Mouse (Mus musculus): ENCODE results near the gene Unc5b. TPM values are rescaled to one million over a fixed set of nuclear protein-coding genes. Genes with fewer than 3 reads are reported as not detected.
A peak's percentile ranks its signal among the peaks of the same experiment; 100 is the strongest.

Unc5b gene
- polyA plus RNA-seq, 1 experiment from 2014 or later: 13.5 TPM

- Histone ChIP-seq H3K4me2 (no peak overlapping the region), H3K27ac (no peak overlapping the region), H3K4me3 (replicated peaks) (no peak overlapping the region), H3K27me3 (no peaks in the 10 kb centered on the region), H3K9ac (replicated peaks) (no peak overlapping the region), H3K36me3 (no peaks in the 10 kb centered on the region), H3K4me1 (replicated peaks) (peaks cover 92% of the 10 kb centered on the region), H3K9me3 (no peaks in the 10 kb centered on the region)
- 87% methylated on average over 11 of the region's 11 CpGs for WGBS
- no peak for ATAC-seq (ENCODE audit: insufficient number of reproducible peaks, insufficient read depth, low FRiP score, low TSS enrichment, low read depth)
Observed at GRCm38 (mm10) chr10:60820552-60820951, 10.8 kb downstream of the Unc5b start.

GRCm38 (mm10) chr10:60819654-60820192, 11.7 kb downstream of the Unc5b start:
- H3K9me3 ChIP-seq: no peaks in the 10 kb centered on the region
- 83% methylated on average over 12 of the region's 12 CpGs for WGBS
- no peak overlapping the region for H3K4me2 ChIP-seq
- H3K27me3 ChIP-seq: no peaks in the 10 kb centered on the region
- H3K4me1 ChIP-seq (replicated peaks): peaks cover 92% of the 10 kb centered on the region
- H3K4me3 ChIP-seq (replicated peaks): no peak overlapping the region
- H3K36me3 ChIP-seq: no peaks in the 10 kb centered on the region
- ATAC-seq (ENCODE audit: insufficient number of reproducible peaks, insufficient read depth, low FRiP score, low TSS enrichment, low read depth): no peak
- no peak overlapping the region for H3K27ac ChIP-seq
- H3K9ac ChIP-seq (replicated peaks): no peak overlapping the region

- H3K27me3 ChIP-seq: no peaks in the 10 kb centered on the region
- H3K9me3 ChIP-seq: no peaks in the 10 kb centered on the region
- no peak overlapping the region for H3K9ac ChIP-seq (replicated peaks)
- H3K27ac ChIP-seq: no peak overlapping the region
- H3K4me2 ChIP-seq: no peak overlapping the region
- H3K4me1 ChIP-seq (replicated peaks): peaks cover 92% of the 10 kb centered on the region
- H3K36me3 ChIP-seq: no peaks in the 10 kb centered on the region
- 75% methylated on average over 5 of the region's 5 CpGs for WGBS
- no peak for ATAC-seq (ENCODE audit: insufficient number of reproducible peaks, insufficient read depth, low FRiP score, low TSS enrichment, low read depth)
- H3K4me3 ChIP-seq (replicated peaks): no peak overlapping the region
Observed at GRCm38 (mm10) chr10:60819179-60819578, 12.2 kb downstream of the Unc5b start.

GRCm38 (mm10) chr10:60818708-60819107, 12.7 kb downstream of the Unc5b start:
- H3K4me3 ChIP-seq (replicated peaks): no peak overlapping the region
- WGBS: 87% methylated on average over 7 of the region's 7 CpGs
- H3K9ac ChIP-seq (replicated peaks): no peak overlapping the region
- H3K36me3 ChIP-seq: no peaks in the 10 kb centered on the region
- ATAC-seq (ENCODE audit: insufficient number of reproducible peaks, insufficient read depth, low FRiP score, low TSS enrichment, low read depth): no peak
- peaks cover 92% of the 10 kb centered on the region for H3K4me1 ChIP-seq (replicated peaks)
- H3K27me3 ChIP-seq: no peaks in the 10 kb centered on the region
- no peak overlapping the region for H3K27ac ChIP-seq
- H3K9me3 ChIP-seq: no peaks in the 10 kb centered on the region
- H3K4me2 ChIP-seq: no peak overlapping the region

- no peaks in the 10 kb centered on the region for H3K9me3 ChIP-seq
- H3K27ac ChIP-seq: peak overlapping the region; percentile 57; the same call in 1 of the 2 replicates
- H3K36me3 ChIP-seq: no peaks in the 10 kb centered on the region
- H3K4me1 ChIP-seq (replicated peaks): peaks cover 92% of the 10 kb centered on the region
- H3K4me2 ChIP-seq: no peak overlapping the region
- H3K9ac ChIP-seq (replicated peaks): no peak overlapping the region
- H3K27me3 ChIP-seq: no peaks in the 10 kb centered on the region
- no peak overlapping the region for H3K4me3 ChIP-seq (replicated peaks)
- WGBS: 79% methylated on average over 6 of the region's 6 CpGs
- no peak for ATAC-seq (ENCODE audit: insufficient number of reproducible peaks, insufficient read depth, low FRiP score, low TSS enrichment, low read depth)
Observed at GRCm38 (mm10) chr10:60817868-60818267, 13.5 kb downstream of the Unc5b start.

- Histone ChIP-seq H3K27me3 (no peaks in the 10 kb centered on the region), H3K4me3 (replicated peaks) (no peak overlapping the region), H3K4me2 (0 out of 2 replicates have a peak overlapping the region, but pooled peaks have one; percentile 8), H3K9ac (replicated peaks) (peak overlapping the region; percentile 40; the same call in 1 of the 2 replicates), H3K36me3 (no peaks in the 10 kb centered on the region), H3K27ac (peak overlapping the region; percentile 57), H3K4me1 (replicated peaks) (peaks cover 92% of the 10 kb centered on the region), H3K9me3 (no peaks in the 10 kb centered on the region)
- WGBS: 20% methylated on average over 14 of the region's 14 CpGs
- ATAC-seq (ENCODE audit: insufficient number of reproducible peaks, insufficient read depth, low FRiP score, low TSS enrichment, low read depth): no peak
Observed at GRCm38 (mm10) chr10:60816872-60817648, 14.3 kb downstream of the Unc5b start.

- Histone ChIP-seq H3K4me3 (replicated peaks) (no peak overlapping the region), H3K9me3 (no peaks in the 10 kb centered on the region), H3K4me1 (replicated peaks) (peaks cover 99% of the 10 kb centered on the region), H3K9ac (replicated peaks) (no peak overlapping the region; the same call in 1 of the 2 replicates), H3K4me2 (peak overlapping the region; percentile 49; the same call in 1 of the 2 replicates), H3K27ac (peak overlapping the region; percentile 97), H3K36me3 (no peaks in the 10 kb centered on the region), H3K27me3 (no peaks in the 10 kb centered on the region)
- WGBS: 6% methylated on average over 1 of the region's 1 CpGs
- ATAC-seq (ENCODE audit: insufficient number of reproducible peaks, insufficient read depth, low FRiP score, low TSS enrichment, low read depth): no peak
Observed at GRCm38 (mm10) chr10:60815855-60816254, 15.5 kb downstream of the Unc5b start.

GRCm38 (mm10) chr10:60815059-60815458, 16.3 kb downstream of the Unc5b start:
- Histone ChIP-seq H3K4me2 (peak overlapping the region; percentile 49), H3K27ac (peak overlapping the region; percentile 97), H3K36me3 (no peaks in the 10 kb centered on the region), H3K4me1 (replicated peaks) (peaks cover 98% of the 10 kb centered on the region), H3K4me3 (replicated peaks) (no peak overlapping the region), H3K27me3 (no peaks in the 10 kb centered on the region), H3K9ac (replicated peaks) (peak overlapping the region; percentile 52; the same call in 1 of the 2 replicates), H3K9me3 (no peaks in the 10 kb centered on the region)
- ATAC-seq (ENCODE audit: insufficient number of reproducible peaks, insufficient read depth, low FRiP score, low TSS enrichment, low read depth): no peak
- 5% methylated on average over 6 of the region's 6 CpGs for WGBS

- 4% methylated on average over 10 of the region's 10 CpGs for WGBS
- no peak overlapping the region for H3K4me3 ChIP-seq (replicated peaks)
- H3K36me3 ChIP-seq: no peaks in the 10 kb centered on the region
- no peaks in the 10 kb centered on the region for H3K27me3 ChIP-seq
- peak overlapping the region; percentile 97 for H3K27ac ChIP-seq
- peak overlapping the region; percentile 49 for H3K4me2 ChIP-seq
- peaks cover 97% of the 10 kb centered on the region for H3K4me1 ChIP-seq (replicated peaks)
- peak; percentile 22 for ATAC-seq (ENCODE audit: insufficient number of reproducible peaks, insufficient read depth, low FRiP score, low TSS enrichment, low read depth)
- no peaks in the 10 kb centered on the region for H3K9me3 ChIP-seq
- peak overlapping the region; percentile 52 for H3K9ac ChIP-seq (replicated peaks)
Observed at GRCm38 (mm10) chr10:60814444-60815057, 16.8 kb downstream of the Unc5b start.

GRCm38 (mm10) chr10:60813606-60814005, 17.8 kb downstream of the Unc5b start:
- no peak for ATAC-seq (ENCODE audit: insufficient number of reproducible peaks, insufficient read depth, low FRiP score, low TSS enrichment, low read depth)
- Histone ChIP-seq H3K4me1 (replicated peaks) (peaks cover 98% of the 10 kb centered on the region), H3K27ac (peak overlapping the region; percentile 97), H3K27me3 (no peaks in the 10 kb centered on the region), H3K4me2 (peak overlapping the region; percentile 49), H3K9me3 (no peaks in the 10 kb centered on the region), H3K9ac (replicated peaks) (peak overlapping the region; percentile 52), H3K4me3 (replicated peaks) (no peak overlapping the region), H3K36me3 (no peaks in the 10 kb centered on the region)
- 3% methylated on average over 8 of the region's 8 CpGs for WGBS

GRCm38 (mm10) chr10:60811792-60812525, 19.4 kb downstream of the Unc5b start:
- peak overlapping the region; percentile 49 for H3K4me2 ChIP-seq
- WGBS: 2% methylated on average over 15 of the region's 15 CpGs
- H3K27me3 ChIP-seq: no peaks in the 10 kb centered on the region
- H3K9me3 ChIP-seq: no peaks in the 10 kb centered on the region
- H3K36me3 ChIP-seq: no peaks in the 10 kb centered on the region
- H3K4me3 ChIP-seq (replicated peaks): peak overlapping the region; percentile 6
- 0 out of 2 replicates have a peak overlapping the region, but pooled peaks have one; percentile 14 for H3K9ac ChIP-seq (replicated peaks)
- peak overlapping the region; percentile 97 for H3K27ac ChIP-seq
- 0 out of 2 replicates have a peak, but pooled peaks have one; percentile 18 for ATAC-seq (ENCODE audit: insufficient number of reproducible peaks, insufficient read depth, low FRiP score, low TSS enrichment, low read depth)
- peaks cover 98% of the 10 kb centered on the region for H3K4me1 ChIP-seq (replicated peaks)
